Mouse (Mus musculus): Measurements from ENCODE around the gene Ap5m1.

Ap5m1 gene

GRCm38 (mm10) chr14:49128544-49129263 lies 62.8 kb downstream of the Ap5m1 start:
- DNase-seq: no peak

- no peak for DNase-seq
Measured at GRCm38 (mm10) chr14:49132391-49132790, 66.5 kb downstream of the Ap5m1 start.

GRCm38 (mm10) chr14:49138171-49138570 lies 72.3 kb downstream of the Ap5m1 start:
- DNase-seq: no peak

- DNase-seq: no peak
Measured at GRCm38 (mm10) chr14:49140756-49141155, 74.9 kb downstream of the Ap5m1 start.
